Mouse (Mus musculus): ENCODE data around the gene Bag2. TPM values are rescaled to one million over a fixed set of nuclear protein-coding genes. Genes with fewer than 3 reads are reported as not detected.

Bag2 gene
- 59.0 and 65.7 TPM in 2 replicates for polyA plus RNA-seq (2016; fragmentation: Nextera tagmentation; extraction: Ambion mirVana)

DNA sequence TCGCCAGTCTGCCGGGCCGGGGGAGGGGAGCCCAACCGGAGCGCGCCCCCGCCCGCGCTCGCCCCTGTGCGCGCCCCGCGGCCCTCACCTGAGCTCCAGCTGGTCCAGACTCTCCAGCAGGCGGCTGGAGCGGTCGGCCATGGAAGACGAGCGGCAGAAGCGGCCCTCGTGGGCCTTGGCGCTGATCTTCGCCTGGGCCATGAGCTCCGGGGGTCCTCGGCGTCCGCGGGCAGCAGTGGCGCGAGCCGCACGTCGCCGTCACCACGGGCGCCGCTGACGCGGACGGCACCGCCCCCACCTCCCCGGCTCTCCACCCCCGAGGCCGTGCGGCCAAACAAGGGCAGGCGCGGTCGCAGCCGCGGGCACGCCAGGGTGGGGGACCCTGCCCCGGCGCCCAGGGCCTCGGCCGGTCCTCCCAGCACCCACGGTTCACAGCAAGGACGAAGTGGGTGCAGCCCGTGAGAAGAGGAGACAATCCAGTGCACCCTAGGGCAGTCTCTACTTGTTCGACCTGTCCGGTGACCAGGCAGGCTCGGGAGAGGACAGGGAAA, at the start of gene Bag2:
Bag2 (minus strand) TSS at position 305 of the 551 bp plus-strand sequence.
- Histone ChIP-seq H3K4me3 (peak within 1 kb of the TSS; percentile 80), H3K9me3 (no peaks in the 10 kb centered on the region), H3K36me3 (replicated peaks) (peaks cover 52% of the 10 kb centered on the region), H3K4me1 (peaks cover 30% of the 10 kb centered on the region), H3K27me3 (replicated peaks; ENCODE audit: low read depth, poor library complexity, severe bottlenecking) (no peaks in the 10 kb centered on the region), H3K27ac (replicated peaks) (peak within 1 kb of the TSS; percentile 93)
- 3% methylated on average over 61 of the region's 61 CpGs for WGBS
- peak; percentile 80 for DNase-seq (ENCODE audit: low spot score)

DNA sequence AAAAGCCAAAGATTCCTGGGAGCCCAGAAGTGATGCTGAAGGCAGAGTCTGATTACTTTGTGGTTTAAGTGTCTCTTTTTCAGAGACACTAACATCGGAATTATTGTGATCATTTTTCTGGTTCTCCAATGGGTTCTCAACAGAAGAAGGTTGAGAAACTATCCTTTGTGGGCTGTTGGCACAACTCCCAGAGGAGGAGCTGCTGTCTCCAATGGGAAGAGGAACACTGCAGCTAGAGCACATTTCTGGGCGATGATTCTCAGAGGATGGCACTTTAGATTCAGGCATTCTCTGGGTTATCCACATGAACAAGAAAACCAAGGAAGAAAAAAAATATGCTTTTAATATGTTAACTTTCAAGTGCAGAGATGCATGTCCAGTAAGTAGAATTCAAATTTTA, 45.7 kb upstream of the Bag2 start:
- Histone ChIP-seq H3K36me3 (replicated peaks) (peaks cover 100% of the 10 kb centered on the region), H3K27ac (replicated peaks) (no peak overlapping the region), H3K4me1 (no peaks in the 10 kb centered on the region), H3K27me3 (replicated peaks; ENCODE audit: low read depth, poor library complexity, severe bottlenecking) (no peaks in the 10 kb centered on the region), H3K9me3 (no peaks in the 10 kb centered on the region), H3K4me3 (no peak overlapping the region)
- DNase-seq (ENCODE audit: low spot score), result no peak
- WGBS, result 93% methylated on average over 2 of the region's 2 CpGs

DNA sequence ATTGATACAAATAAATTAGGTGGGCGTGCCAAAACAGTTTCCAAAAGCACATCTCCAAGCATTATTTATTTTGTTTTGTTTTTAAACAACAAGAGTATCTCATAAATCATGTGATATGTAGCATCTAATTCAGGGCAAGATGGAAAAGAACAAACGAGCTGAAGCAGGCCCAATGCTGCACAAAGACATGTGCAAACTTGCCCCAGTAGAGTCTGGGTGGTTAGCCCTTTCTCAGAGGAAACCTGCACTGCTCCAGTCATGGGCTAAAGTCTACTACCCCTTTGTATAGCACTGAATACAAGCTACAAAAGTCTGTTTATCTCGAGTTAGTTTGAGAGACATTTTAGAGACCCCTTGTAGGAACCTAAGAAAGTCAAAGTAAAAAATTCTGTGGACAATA, 42.0 kb upstream of the Bag2 start:
- H3K9me3 ChIP-seq, result no peaks in the 10 kb centered on the region
- H3K27me3 ChIP-seq (replicated peaks; ENCODE audit: low read depth, poor library complexity, severe bottlenecking), result no peaks in the 10 kb centered on the region
- 88% methylated on average over 3 of the region's 3 CpGs for WGBS
- DNase-seq (ENCODE audit: low spot score), result no peak
- H3K4me1 ChIP-seq, result no peaks in the 10 kb centered on the region
- H3K27ac ChIP-seq (replicated peaks), result no peak overlapping the region
- no peak overlapping the region for H3K4me3 ChIP-seq
- H3K36me3 ChIP-seq (replicated peaks), result peaks cover 99% of the 10 kb centered on the region

DNA sequence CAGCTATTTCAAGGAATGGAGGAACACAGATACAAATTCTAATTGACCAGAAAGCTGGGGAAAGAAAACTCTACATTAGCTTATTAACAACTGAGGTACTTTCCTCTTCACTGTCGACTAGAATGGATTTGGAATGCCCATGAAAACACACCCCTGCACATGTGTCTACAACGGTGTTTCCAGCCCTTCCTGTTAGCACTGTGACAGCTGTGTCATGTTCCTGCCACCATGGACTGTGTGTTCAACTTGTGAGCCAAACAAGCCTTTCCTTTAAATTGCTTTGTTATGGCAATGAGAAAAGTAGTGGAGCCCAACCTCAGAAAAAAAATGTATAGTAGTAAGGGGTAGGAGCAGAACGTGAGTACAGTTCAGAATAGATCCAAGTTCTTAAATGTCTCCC, 30.9 kb upstream of the Bag2 start:
- Histone ChIP-seq H3K4me3 (no peak overlapping the region), H3K36me3 (replicated peaks) (peaks cover 43% of the 10 kb centered on the region), H3K27me3 (replicated peaks; ENCODE audit: low read depth, poor library complexity, severe bottlenecking) (no peaks in the 10 kb centered on the region), H3K27ac (replicated peaks) (no peak overlapping the region), H3K9me3 (no peaks in the 10 kb centered on the region), H3K4me1 (no peaks in the 10 kb centered on the region)
- no peak for DNase-seq (ENCODE audit: low spot score)
- 74% methylated on average over 3 of the region's 3 CpGs for WGBS

DNA sequence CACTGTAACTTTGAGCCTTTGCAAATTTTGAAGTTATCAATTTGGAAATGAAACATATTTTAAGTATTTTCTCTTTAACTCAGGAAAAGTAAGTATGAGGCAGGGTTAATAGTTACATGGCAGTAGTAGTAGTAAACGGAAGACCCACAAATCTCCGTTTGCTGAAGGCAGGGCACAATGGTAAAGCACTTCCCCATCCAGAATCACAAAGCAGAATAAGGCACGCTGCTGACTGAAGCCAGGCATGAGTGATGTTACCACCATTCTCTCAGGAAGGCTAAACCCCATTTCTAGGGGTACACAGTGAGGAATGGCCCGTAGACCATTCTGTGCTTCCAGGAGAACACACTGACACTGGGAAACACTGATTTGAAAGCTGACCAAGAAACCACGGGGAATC, 30.5 kb upstream of the Bag2 start:
- Histone ChIP-seq H3K4me1 (no peaks in the 10 kb centered on the region), H3K4me3 (no peak overlapping the region), H3K36me3 (replicated peaks) (peaks cover 43% of the 10 kb centered on the region), H3K9me3 (no peaks in the 10 kb centered on the region), H3K27ac (replicated peaks) (no peak overlapping the region), H3K27me3 (replicated peaks; ENCODE audit: low read depth, poor library complexity, severe bottlenecking) (no peaks in the 10 kb centered on the region)
- WGBS, result 85% methylated on average over 5 of the region's 5 CpGs
- DNase-seq (ENCODE audit: low spot score), result no peak

DNA sequence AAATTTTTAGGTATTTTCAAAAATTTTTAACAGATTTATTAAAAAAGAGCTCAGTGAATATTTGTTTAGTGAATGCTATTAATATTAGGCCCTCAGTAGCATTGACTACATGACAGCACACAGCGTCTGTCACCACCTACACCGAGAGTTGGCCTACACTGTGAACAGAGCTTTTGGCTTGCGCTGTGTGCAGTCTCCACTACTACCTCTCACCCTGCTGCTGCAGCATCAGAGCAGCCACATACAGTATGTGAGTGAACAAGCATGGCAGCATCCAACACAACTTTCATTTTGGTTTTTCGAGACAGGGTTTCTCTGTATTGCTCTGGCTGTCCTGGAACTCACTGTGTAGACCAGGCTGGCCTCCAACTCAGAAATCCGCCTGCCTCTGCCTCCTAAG, 27.0 kb upstream of the Bag2 start:
- Histone ChIP-seq H3K27me3 (replicated peaks; ENCODE audit: low read depth, poor library complexity, severe bottlenecking) (no peaks in the 10 kb centered on the region), H3K4me3 (no peak overlapping the region), H3K36me3 (replicated peaks) (peaks cover 48% of the 10 kb centered on the region), H3K9me3 (no peaks in the 10 kb centered on the region), H3K4me1 (no peaks in the 10 kb centered on the region), H3K27ac (replicated peaks) (no peak overlapping the region)
- WGBS, result 97% methylated on average over 5 of the region's 5 CpGs
- DNase-seq (ENCODE audit: low spot score), result no peak

DNA sequence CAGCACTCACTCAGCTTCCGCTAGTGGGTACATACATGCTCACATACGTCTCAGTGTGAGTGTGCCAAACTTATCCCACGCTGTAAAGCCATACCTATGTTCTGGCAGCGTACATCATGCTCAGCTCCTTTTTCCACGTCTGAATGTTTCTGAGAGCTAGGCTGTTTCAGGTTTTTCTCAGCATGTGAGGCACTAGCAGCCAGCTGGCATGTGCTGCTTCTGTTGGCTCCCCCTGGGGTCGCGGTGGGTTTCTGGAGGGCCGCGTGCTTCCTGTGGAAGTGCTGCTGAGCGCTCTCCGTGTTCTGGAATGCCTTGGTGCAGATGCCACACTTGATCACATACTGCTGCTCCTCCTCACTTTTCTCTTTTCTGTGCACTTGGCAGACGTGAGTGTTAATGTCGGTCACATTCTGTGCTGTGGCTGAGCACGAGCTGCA, 18.6 kb upstream of the Bag2 start:
- Histone ChIP-seq H3K36me3 (replicated peaks) (peaks cover 77% of the 10 kb centered on the region), H3K4me3 (no peak overlapping the region), H3K27me3 (replicated peaks; ENCODE audit: low read depth, poor library complexity, severe bottlenecking) (no peaks in the 10 kb centered on the region), H3K9me3 (no peaks in the 10 kb centered on the region), H3K27ac (replicated peaks) (no peak overlapping the region), H3K4me1 (no peaks in the 10 kb centered on the region)
- no peak for DNase-seq (ENCODE audit: low spot score)
- WGBS, result 90% methylated on average over 14 of the region's 14 CpGs

DNA sequence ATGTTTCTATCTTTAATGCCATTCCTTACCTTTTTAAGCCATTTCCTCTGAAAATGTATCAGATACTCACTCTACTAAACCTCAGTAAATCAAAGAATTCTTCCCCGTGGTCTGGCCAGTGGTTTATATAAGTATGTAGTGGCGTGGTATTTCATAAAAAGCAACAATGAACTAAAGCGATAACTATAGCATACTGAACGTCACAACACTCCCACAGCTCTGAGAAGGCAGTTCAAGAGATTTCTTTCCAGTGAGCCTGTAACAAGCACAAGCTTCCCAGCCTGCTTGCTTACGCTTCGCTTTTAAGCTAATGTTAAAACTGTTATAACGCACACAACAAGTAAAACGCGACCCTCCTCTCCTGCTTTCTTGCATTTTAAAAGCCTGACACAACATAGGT, 14.5 kb upstream of the Bag2 start:
- Histone ChIP-seq H3K27me3 (replicated peaks; ENCODE audit: low read depth, poor library complexity, severe bottlenecking) (no peaks in the 10 kb centered on the region), H3K4me1 (no peaks in the 10 kb centered on the region), H3K27ac (replicated peaks) (no peak overlapping the region), H3K4me3 (no peak overlapping the region), H3K9me3 (no peaks in the 10 kb centered on the region), H3K36me3 (replicated peaks) (peaks cover 90% of the 10 kb centered on the region)
- WGBS, result 94% methylated on average over 9 of the region's 9 CpGs
- no peak for DNase-seq (ENCODE audit: low spot score)

DNA sequence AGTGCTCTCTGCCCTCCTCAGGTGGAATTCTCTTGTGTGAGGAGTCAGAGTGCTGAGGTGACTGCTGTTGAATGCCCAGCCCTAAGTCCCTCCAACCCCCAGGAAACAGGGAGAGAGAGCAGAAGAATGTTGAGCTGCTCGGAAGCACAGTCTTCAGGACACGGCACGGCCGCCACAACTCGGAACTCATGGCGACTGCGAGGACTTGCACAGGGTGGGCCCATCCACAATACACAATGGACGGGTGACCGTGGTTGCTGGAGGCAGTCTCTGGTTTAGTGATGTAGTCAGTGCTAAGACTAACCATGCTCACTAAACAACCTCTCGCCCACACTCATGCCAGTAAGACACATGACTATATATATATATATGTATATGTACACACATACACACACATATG, 14.0 kb upstream of the Bag2 start:
- WGBS, result 92% methylated on average over 10 of the region's 10 CpGs
- Histone ChIP-seq H3K27ac (replicated peaks) (no peak overlapping the region), H3K9me3 (no peaks in the 10 kb centered on the region), H3K4me1 (no peaks in the 10 kb centered on the region), H3K4me3 (no peak overlapping the region), H3K27me3 (replicated peaks; ENCODE audit: low read depth, poor library complexity, severe bottlenecking) (no peaks in the 10 kb centered on the region), H3K36me3 (replicated peaks) (peaks cover 87% of the 10 kb centered on the region)
- no peak for DNase-seq (ENCODE audit: low spot score)

DNA sequence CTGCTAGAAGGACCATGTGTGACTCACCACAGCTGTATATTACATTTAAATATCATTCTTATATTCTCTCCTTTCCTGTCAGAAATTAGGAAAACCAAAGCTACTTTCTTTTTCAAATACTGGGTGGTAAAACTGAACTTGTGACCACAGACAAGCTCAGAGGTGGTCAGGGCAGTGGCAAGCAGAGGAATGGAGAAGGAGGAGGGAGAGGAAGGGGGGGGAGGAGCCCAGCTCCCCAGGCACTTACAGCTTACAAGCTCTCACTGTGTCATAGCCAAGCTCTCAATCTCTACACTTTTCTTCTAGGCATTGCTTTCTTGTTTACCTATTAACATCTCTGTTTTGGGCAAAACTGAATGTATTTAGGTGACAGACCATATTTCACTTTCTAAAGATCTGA, 11.2 kb upstream of the Bag2 start:
- H3K36me3 ChIP-seq (replicated peaks), result peaks cover 77% of the 10 kb centered on the region

DNA sequence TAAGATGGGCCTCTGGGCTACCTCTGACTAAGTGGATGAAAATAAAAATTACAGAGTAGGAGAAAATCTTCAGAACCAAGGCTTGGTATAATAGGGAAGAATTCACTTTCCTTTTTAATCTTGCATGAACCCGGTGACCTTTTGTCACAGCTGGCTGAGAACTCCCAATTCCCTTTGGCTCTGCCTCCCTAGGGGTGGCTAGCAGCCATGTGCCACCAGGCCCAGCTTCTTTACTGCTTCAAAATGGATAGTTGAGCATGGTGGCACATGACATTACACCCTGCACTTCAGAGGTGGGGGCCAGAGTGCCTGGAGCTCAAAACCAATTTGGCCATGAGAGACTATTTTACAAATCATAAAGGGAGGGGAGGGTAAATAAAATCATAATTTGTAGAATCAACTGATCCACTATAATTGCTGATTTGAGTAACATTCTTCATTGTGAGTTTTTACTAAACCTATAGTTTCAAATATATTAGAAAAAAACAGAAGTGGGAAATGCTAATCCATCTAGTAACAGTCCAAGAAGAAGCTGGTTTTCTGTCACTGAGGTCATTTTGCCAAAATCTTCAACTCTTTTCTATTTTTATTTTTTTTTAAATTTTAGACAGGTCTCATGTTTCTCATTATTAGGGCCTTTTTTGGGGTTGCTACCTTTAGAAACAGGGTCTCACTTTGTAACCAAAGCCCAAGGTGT, 10.6 kb upstream of the Bag2 start:
- DNase-seq (ENCODE audit: low spot score), result no peak
- no peak overlapping the region for H3K4me3 ChIP-seq

More for the DNA sequence above, 11.2 kb upstream of the Bag2 start:
- no peaks in the 10 kb centered on the region for H3K9me3 ChIP-seq
- DNase-seq (ENCODE audit: low spot score), result no peak
- no peaks in the 10 kb centered on the region for H3K27me3 ChIP-seq (replicated peaks; ENCODE audit: low read depth, poor library complexity, severe bottlenecking)
- no peaks in the 10 kb centered on the region for H3K4me1 ChIP-seq
- H3K27ac ChIP-seq (replicated peaks), result no peak overlapping the region
- H3K4me3 ChIP-seq, result no peak overlapping the region

DNA sequence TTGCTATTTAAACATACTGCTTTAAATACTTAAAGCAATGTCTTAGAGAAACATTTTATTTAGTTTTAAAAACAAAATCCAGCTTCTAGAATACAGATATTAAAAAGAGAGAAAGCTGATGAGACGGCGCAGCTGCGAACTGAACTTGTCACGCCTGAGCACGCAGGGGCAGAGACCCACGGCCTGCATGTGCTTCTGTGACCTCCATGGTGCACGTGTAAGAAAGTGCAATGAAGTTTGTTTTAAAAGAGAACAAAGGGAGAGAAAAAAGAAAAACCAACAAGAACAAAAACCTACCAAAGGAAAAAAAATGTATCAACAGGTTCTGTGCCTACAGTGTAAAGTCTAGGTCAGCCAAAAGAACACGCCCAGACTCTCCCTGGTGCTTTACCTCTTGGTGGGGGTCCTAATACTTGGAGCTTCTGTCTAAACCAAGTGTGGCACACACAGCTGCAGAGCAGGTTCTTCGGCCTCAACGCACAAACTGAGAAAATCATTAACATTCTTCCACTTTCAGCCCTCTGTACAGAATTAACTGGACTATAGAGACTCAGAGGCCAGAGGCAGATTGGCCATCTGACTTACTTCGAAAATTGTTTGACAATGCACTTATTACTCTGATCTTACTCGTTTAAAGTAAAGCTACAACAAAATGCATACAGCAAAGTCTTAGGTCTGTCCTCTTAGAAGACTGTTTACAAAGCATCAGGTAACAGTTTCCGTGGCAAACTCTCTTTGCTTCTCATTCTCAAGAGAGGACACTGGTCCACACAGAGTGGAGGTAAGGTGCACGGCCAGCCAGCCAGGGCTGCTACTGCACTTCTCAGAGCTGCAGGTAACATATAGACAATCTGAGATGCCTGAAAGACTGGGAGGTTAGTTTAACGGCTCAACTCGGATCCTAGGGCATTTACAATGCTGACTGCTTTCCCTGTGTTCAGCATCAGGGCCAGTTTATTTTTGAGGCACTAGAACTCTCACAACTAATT, 9.2 kb upstream of the Bag2 start:
- Histone ChIP-seq H3K27ac (replicated peaks) (no peak overlapping the region), H3K27me3 (replicated peaks; ENCODE audit: low read depth, poor library complexity, severe bottlenecking) (no peaks in the 10 kb centered on the region), H3K36me3 (replicated peaks) (peaks cover 70% of the 10 kb centered on the region), H3K4me3 (no peak overlapping the region), H3K9me3 (no peaks in the 10 kb centered on the region), H3K4me1 (0 out of 2 replicates have a peak, but pooled peaks cover 5% of the 10 kb centered on the region)
- DNase-seq (ENCODE audit: low spot score), result no peak
- WGBS, result 78% methylated on average over 16 of the region's 16 CpGs

More for the DNA sequence above, 10.6 kb upstream of the Bag2 start:
- Histone ChIP-seq H3K9me3 (no peaks in the 10 kb centered on the region), H3K27ac (replicated peaks) (no peak overlapping the region), H3K36me3 (replicated peaks) (peaks cover 73% of the 10 kb centered on the region), H3K27me3 (replicated peaks; ENCODE audit: low read depth, poor library complexity, severe bottlenecking) (no peaks in the 10 kb centered on the region), H3K4me1 (0 out of 2 replicates have a peak, but pooled peaks cover 3% of the 10 kb centered on the region)
- WGBS, result 89% methylated on average over 1 of the region's 1 CpGs
